Mouse (Mus musculus) myocyte (in vitro differentiated cells): Measurements from ENCODE around the gene Mettl1.

Experiments
- CEBPB ChIP-seq: IDR thresholded peaks from 2 replicates; pipeline ENCODE4 v1.6.1; 2011; ENCODE audit warnings: mild to moderate bottlenecking, moderate library complexity; ENCODE audit not compliant: poor library complexity, insufficient read depth, severe bottlenecking
- E2F4 ChIP-seq: IDR thresholded peaks from one replicate; pipeline ENCODE4 v1.6.1; 2011; ENCODE audit warnings: mild to moderate bottlenecking, control low read depth, moderate library complexity; ENCODE audit not compliant: insufficient read depth
- MAX ChIP-seq: IDR thresholded peaks from one replicate; pipeline ENCODE4 v1.6.1; 2011; ENCODE audit warnings: low read depth, mild to moderate bottlenecking, control low read depth
- MYOD1 ChIP-seq, 3 experiments: IDR thresholded peaks; one replicate each; pipeline ENCODE4 v1.6.1; 2011; ENCODE audit warnings: control low read depth in 2 of 3, low read depth in 2 of 3, mild to moderate bottlenecking in 2 of 3, moderate library complexity in 1 of 3; ENCODE audit not compliant: insufficient read length in 2 of 3, control insufficient read depth in 1 of 3
- MYOG ChIP-seq, 3 experiments: IDR thresholded peaks; one replicate each; pipeline ENCODE4 v1.6.1; 2011; ENCODE audit warnings: control low read depth in 2 of 3, low read depth in 2 of 3, mild to moderate bottlenecking in 2 of 3; ENCODE audit not compliant: insufficient read length in 2 of 3, control insufficient read depth in 1 of 3, insufficient read depth in 1 of 3
- POLR2A ChIP-seq: IDR thresholded peaks from one replicate; pipeline ENCODE4 v1.6.1; 2011; ENCODE audit warnings: low read depth, mild to moderate bottlenecking, control low read depth, moderate library complexity; ENCODE audit not compliant: insufficient read length
- POLR2AphosphoS2 ChIP-seq: IDR thresholded peaks from one replicate; pipeline ENCODE4 v1.6.1; 2011; ENCODE audit warnings: low read depth, control low read depth; ENCODE audit not compliant: insufficient read length
- REST ChIP-seq: IDR thresholded peaks from one replicate; pipeline ENCODE4 v1.6.1; 2011; ENCODE audit warnings: mild to moderate bottlenecking, control low read depth, moderate library complexity; ENCODE audit not compliant: insufficient read depth, insufficient read length
- SRF ChIP-seq: IDR thresholded peaks from one replicate; pipeline ENCODE4 v1.6.1; 2011; ENCODE audit warnings: low read depth; ENCODE audit not compliant: control insufficient read depth, insufficient read length
- TCF12 ChIP-seq: IDR thresholded peaks from one replicate; pipeline ENCODE4 v1.6.1; 2011; ENCODE audit warnings: mild to moderate bottlenecking, control low read depth; ENCODE audit not compliant: poor library complexity, insufficient read depth, severe bottlenecking
- USF1 ChIP-seq: IDR thresholded peaks from one replicate; pipeline ENCODE4 v1.6.1; 2011; ENCODE audit warnings: low read depth, mild to moderate bottlenecking, control low read depth, moderate library complexity

GRCm38 (mm10) chr10:127059174-127059967 is 18.2 kb downstream of the Mettl1 start:
- no peak for TF ChIP-seq POLR2AphosphoS2
- TF ChIP-seq POLR2A = no peak
- no peak for TF ChIP-seq SRF
- no peak for TF ChIP-seq MYOD1 (IDR thresholded peaks at IDR 0.05; ENCODE audit: control insufficient read depth in 1 of 3, insufficient read length in 2 of 3, low read depth in 2 of 3)
- TF ChIP-seq MAX = no peak
- TF ChIP-seq TCF12 = no peak
- TF ChIP-seq USF1 = no peak
- TF ChIP-seq CEBPB = no peak
- TF ChIP-seq MYOG (IDR thresholded peaks at IDR 0.05; ENCODE audit: control insufficient read depth in 1 of 3, insufficient read depth in 1 of 3, insufficient read length in 2 of 3, low read depth in 2 of 3) = no peak
- no peak for TF ChIP-seq E2F4
- no peak for TF ChIP-seq REST
